Mouse (Mus musculus) T-helper 2 cell (primary cell): ENCODE data around the gene Stk17b.

Experiments
- in situ Hi-C: fragments of 300-600 bp; cut with MboI, MseI; formaldehyde crosslinking; loops from one replicate; pipeline ENCODE4 v1.15.1; 2025; ENCODE audit warnings: high pct_unique_total_duplicates

Stk17b gene

GRCm38 (mm10) chr1:53728489-53729225 lies 56.4 kb downstream of the Stk17b start:
- in situ Hi-C loops: no loop called here

GRCm38 (mm10) chr1:53726883-53727282 lies 58.1 kb downstream of the Stk17b start:
- in situ Hi-C loops: no loop called here

- in situ Hi-C loops: loop anchor here (25.0 kb wide), 2 partner anchors 191 to 616 kb away; no protein-coding TSS in a partner anchor
Observed at GRCm38 (mm10) chr1:53721353-53721752, 63.7 kb downstream of the Stk17b start.

GRCm38 (mm10) chr1:53720601-53721351 lies 64.2 kb downstream of the Stk17b start:
- in situ Hi-C loops: loop anchor here (25.0 kb wide), 2 partner anchors 192 to 617 kb away; no protein-coding TSS in a partner anchor

GRCm38 (mm10) chr1:53715966-53716515 lies 69.0 kb downstream of the Stk17b start:
- in situ Hi-C loops: loop anchor here (25.0 kb wide), 2 partner anchors 196 to 621 kb away; no protein-coding TSS in a partner anchor

GRCm38 (mm10) chr1:53715446-53715845 lies 69.6 kb downstream of the Stk17b start:
- in situ Hi-C loops: loop anchor here (25.0 kb wide), 2 partner anchors 197 to 622 kb away; no protein-coding TSS in a partner anchor

- in situ Hi-C loops: loop anchor here (25.0 kb wide), 2 partner anchors 199 to 624 kb away; no protein-coding TSS in a partner anchor
Observed at GRCm38 (mm10) chr1:53713383-53713782, 71.6 kb downstream of the Stk17b start.

GRCm38 (mm10) chr1:53711069-53711468 lies 74.0 kb downstream of the Stk17b start:
- in situ Hi-C loops: loop anchor here (25.0 kb wide), 2 partner anchors 201 to 626 kb away; no protein-coding TSS in a partner anchor

GRCm38 (mm10) chr1:53709602-53710001 lies 75.4 kb downstream of the Stk17b start:
- in situ Hi-C loops: loop anchor here (25.0 kb wide), 2 partner anchors 203 to 628 kb away; no protein-coding TSS in a partner anchor

GRCm38 (mm10) chr1:53706431-53707361 lies 78.3 kb downstream of the Stk17b start, which contains the start of gene Dnah7a:
Gene Dnah7a (minus strand): TSS chr1:53706784.
- in situ Hi-C loops: loop anchor here (25.0 kb wide), 2 partner anchors 206 to 631 kb away; no protein-coding TSS in a partner anchor
